9 mouse cellular contexts compared by ENCODE assay signal in the genomic region with DNA sequence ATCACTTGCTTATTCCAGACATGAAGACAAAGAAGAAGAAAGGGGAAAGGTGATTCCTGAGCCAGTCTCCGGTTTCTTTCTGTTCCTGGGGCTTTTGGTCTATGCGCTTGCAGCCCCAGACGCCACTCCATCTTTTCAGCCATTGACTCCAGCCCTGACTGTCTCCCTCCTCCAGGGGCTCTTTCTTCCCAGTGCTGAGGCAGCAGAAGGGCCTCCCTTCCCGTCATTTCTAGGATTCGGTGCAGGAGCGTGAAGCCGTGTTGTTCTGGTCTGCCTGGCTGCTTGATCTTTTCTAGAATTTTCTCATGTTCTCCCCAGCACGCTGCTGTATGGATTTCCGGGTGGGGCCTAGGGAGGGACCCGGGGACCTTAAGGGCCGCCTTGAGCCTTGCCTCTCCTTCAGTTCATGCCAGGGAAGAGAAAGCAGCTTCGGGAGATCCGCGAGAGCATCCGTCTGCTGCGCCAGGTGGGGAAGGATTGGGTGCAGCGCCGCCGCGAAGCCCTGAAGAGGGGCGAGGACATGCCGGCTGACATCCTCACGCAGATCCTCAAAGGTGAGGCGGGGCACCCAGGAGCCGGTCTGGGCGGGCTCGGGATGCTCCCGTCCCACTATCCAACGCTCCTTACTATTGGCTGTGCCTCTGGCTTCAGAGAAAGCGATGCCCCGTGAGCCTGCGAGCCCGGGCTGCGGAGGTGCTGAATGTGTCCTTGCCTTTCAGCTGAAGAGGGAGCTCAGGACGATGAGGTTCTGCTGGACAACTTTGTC. TPM values are rescaled to one million over a fixed set of nuclear protein-coding genes. Genes with fewer than 3 reads are reported as not detected.
DNase-seq lines count a peak whose midpoint lies in the region; ATAC-seq and TF ChIP-seq lines count a peak whose summit lies in the region.
"Had no signal": no experiment of that assay in that cellular context is flagged by ENCODE, and none has a peak within 500 bp of the region (broad histone marks: within the 10 kb centered on the region; RNA-seq: fewer than 3 reads in every experiment).

No protein-coding gene starts in this region.

- intact Hi-C loops in gastrocnemius, adult 2 months (cut with DNase I), result no loop called here
- intact Hi-C loops in gastrocnemius, postnatal 14 days (cut with DNase I; ENCODE audit: low total_unique reads), result no loop called here

- no peaks in the 10 kb centered on the region for H3K27me3 ChIP-seq in forebrain, embryonic 16.5 days (replicated peaks; ENCODE audit: control insufficient read depth, insufficient read depth, low read length)
- H3K27me3 ChIP-seq in midbrain, embryonic 10.5 days (ENCODE audit: low read depth, poor library complexity, severe bottlenecking), result peaks cover 60% of the 10 kb centered on the region

- 11% methylated on average over 35 of the region's 35 CpGs for WGBS in forebrain, embryonic 16.5 days
- 9% methylated on average over 35 of the region's 35 CpGs for WGBS in midbrain, embryonic 10.5 days

- no peaks in the 10 kb centered on the region for H3K36me3 ChIP-seq in forebrain, embryonic 16.5 days (ENCODE audit: control insufficient read depth, insufficient read depth)
- H3K36me3 ChIP-seq in midbrain, embryonic 10.5 days, result peaks cover 7% of the 10 kb centered on the region; the same call in 1 of the 2 replicates

- no peak for DNase-seq in gastrocnemius, adult 2 months
- no peak for DNase-seq in gastrocnemius, postnatal 14 days
- DNase-seq in R1 (ENCODE audit: low read depth, low spot score), result peak; percentile 51
- DNase-seq in midbrain, embryonic 10.5 days (ENCODE audit: low spot score), result peak; percentile 22
- DNase-seq in yolk sac, embryonic 10.5 days (ENCODE audit: low spot score), result no peak
- no peak for DNase-seq in frontal cortex, postnatal 36 days (ENCODE audit: low spot score in 2 of 2)
- DNase-seq in layer of hippocampus, adult 2 months (ENCODE audit: low spot score in 2 of 2), result no peak

- peak overlapping the region; percentile 50 for H3K4me2 ChIP-seq in forebrain, embryonic 16.5 days (ENCODE audit: low read length)

- H3K4me3 ChIP-seq in gastrocnemius, adult 2 months, result peak overlapping the region; percentile 23; the same call in 1 of the 2 replicates
- H3K4me3 ChIP-seq in forebrain, embryonic 16.5 days (replicated peaks; ENCODE audit: low read length), result peak overlapping the region; percentile 10
- peak overlapping the region; percentile 42 for H3K4me3 ChIP-seq in midbrain, embryonic 10.5 days
- no peak overlapping the region for H3K4me3 ChIP-seq in layer of hippocampus, adult 2 months

- peaks cover 6% of the 10 kb centered on the region for H3K4me1 ChIP-seq in forebrain, embryonic 16.5 days (replicated peaks; ENCODE audit: control insufficient read depth, insufficient read depth, low read length)
- H3K4me1 ChIP-seq in midbrain, embryonic 10.5 days, result peaks cover 16% of the 10 kb centered on the region

- H3K27ac ChIP-seq in gastrocnemius, adult 2 months, result no peak overlapping the region
- H3K27ac ChIP-seq in forebrain, embryonic 16.5 days (ENCODE audit: low read length), result no peak overlapping the region
- peak overlapping the region; percentile 55 for H3K27ac ChIP-seq in midbrain, embryonic 10.5 days (replicated peaks)
- H3K27ac ChIP-seq in layer of hippocampus, adult 2 months, result no peak overlapping the region
- H3K27ac ChIP-seq: liver, embryonic 14.5 days had no signal

- peak; percentile 40 for ATAC-seq in forebrain, embryonic 16.5 days

- H3K9me3 ChIP-seq in forebrain, embryonic 16.5 days (ENCODE audit: control insufficient read depth, low read length), result no peaks in the 10 kb centered on the region
- H3K9me3 ChIP-seq in midbrain, embryonic 10.5 days (replicated peaks), result peaks cover 7% of the 10 kb centered on the region; the same call in 1 of the 2 replicates

- no peak for TF ChIP-seq CTCF in gastrocnemius, adult 2 months (IDR thresholded peaks at IDR 0.05)
- TF ChIP-seq CTCF in layer of hippocampus, adult 2 months (conservative IDR thresholded peaks at IDR 0.05), result no peak

- H3K9ac ChIP-seq in forebrain, embryonic 16.5 days (replicated peaks; ENCODE audit: low read depth, low read length), result peak overlapping the region; percentile 45
- H3K9ac ChIP-seq: liver, embryonic 14.5 days had no signal

RNA-seq across cellular contexts. Expression of a gene that starts 18.2 kb away (rescaled TPM):
- 100 to 1,000 TPM in 1 of 2 experiments, 10 to 100 TPM in 1; 93.4 to 111 TPM for total RNA-seq in gastrocnemius, adult 2 months (2021)
- 100 to 1,000 TPM; 114 to 127 TPM for total RNA-seq in gastrocnemius, postnatal 14 days (2021)
- 86.7 and 88.4 TPM in 2 replicates for polyA plus RNA-seq in forebrain, embryonic 16.5 days (2015; fragmentation: Nextera tagmentation; extraction: Ambion mirVana)
- 121 and 123 TPM in 2 replicates for polyA plus RNA-seq in midbrain, embryonic 10.5 days (2016; fragmentation: Nextera tagmentation; extraction: Ambion mirVana)
- 10 to 100 TPM; 46.6 to 47.4 TPM for total RNA-seq in layer of hippocampus, adult 2 months (2021)

RNA-seq across cellular contexts. Expression of a gene that starts 18.4 kb away (rescaled TPM):
- total RNA-seq in gastrocnemius, adult 2 months (2021), result under 1 TPM; 0.10 to 0.25 TPM
- total RNA-seq in gastrocnemius, postnatal 14 days (2021), result under 1 TPM; 0.35 to 0.62 TPM
- 23.8 and 28.4 TPM in 2 replicates for polyA plus RNA-seq in forebrain, embryonic 16.5 days (2015; fragmentation: Nextera tagmentation; extraction: Ambion mirVana)
- polyA plus RNA-seq in midbrain, embryonic 10.5 days (2016; fragmentation: Nextera tagmentation; extraction: Ambion mirVana), result 17.5 and 19.4 TPM in 2 replicates
- 100 to 1,000 TPM; 169 TPM for total RNA-seq in layer of hippocampus, adult 2 months (2021)

RNA-seq across cellular contexts. Expression of a gene that starts 46.5 kb away (rescaled TPM):
- 1 to 10 TPM in 1 of 2 experiments, under 1 TPM in 1; 0.66 to 1.1 TPM for total RNA-seq in gastrocnemius, adult 2 months (2021)
- total RNA-seq in gastrocnemius, postnatal 14 days (2021), result 1 to 10 TPM in 1 of 2 experiments, under 1 TPM in 1; 0.55 to 1.2 TPM
- polyA plus RNA-seq in forebrain, embryonic 16.5 days (2015; fragmentation: Nextera tagmentation; extraction: Ambion mirVana), result 1.6 and 2.3 TPM in 2 replicates
- 3.7 and 5.1 TPM in 2 replicates for polyA plus RNA-seq in midbrain, embryonic 10.5 days (2016; fragmentation: Nextera tagmentation; extraction: Ambion mirVana)
- total RNA-seq in layer of hippocampus, adult 2 months (2021), result 1 to 10 TPM; 5.1 to 6.4 TPM

Comparison
In these comparisons a context has a peak if more than half of its experiments do, and no peak if none do; other contexts are left out.
1. DNase-seq: peak in R1 (single experiment) and midbrain, embryonic 10.5 days (single experiment); none in gastrocnemius, adult 2 months (single experiment), gastrocnemius, postnatal 14 days (single experiment), yolk sac, embryonic 10.5 days (single experiment), frontal cortex, postnatal 36 days (0 of 2) and layer of hippocampus, adult 2 months (0 of 2).
2. RNA of a gene that starts 18.4 kb away (total RNA-seq): 169 TPM in layer of hippocampus, adult 2 months; 0.35 to 0.62 TPM in gastrocnemius, postnatal 14 days and 0.10 to 0.25 TPM in gastrocnemius, adult 2 months; every median in the first group is over 100 times any median in the second.